Mouse (Mus musculus) mesoderm, embryonic 11.5 days (tissue): ENCODE measurements at regions not wholly inside any gene's neighbourhood (a gene's known extent, or its start where the extent isn't known, plus 50 kb on each side); places are given as distances from the start of the nearest gene placed in this dataset.

Experiments used
- DNase-seq: peaks from one replicate; pipeline ENCODE4 v3.0.0-alpha.2; 2012; ENCODE audit warnings: low read depth, low spot score

DNA sequence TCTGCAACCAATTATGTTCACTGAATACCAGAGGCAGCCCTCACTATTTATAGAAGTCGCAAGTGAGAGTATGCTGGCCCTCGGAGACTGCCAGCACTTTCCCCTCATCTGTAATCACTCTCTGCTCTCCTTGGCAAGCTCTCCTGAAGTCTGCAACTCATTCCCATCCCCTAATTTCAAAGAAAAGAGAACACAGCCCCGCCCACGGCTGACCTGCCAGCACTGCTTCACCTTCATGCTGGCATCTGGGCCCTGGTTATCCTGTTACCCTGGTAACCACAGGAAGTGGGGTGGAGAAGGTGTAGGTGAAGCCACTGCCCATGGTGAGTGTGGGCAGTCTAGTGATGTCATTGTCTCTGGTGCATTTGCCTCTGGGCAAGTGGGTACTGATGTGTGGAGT, 77.5 kb upstream of the Intu start:
- DNase-seq: no peak

DNA sequence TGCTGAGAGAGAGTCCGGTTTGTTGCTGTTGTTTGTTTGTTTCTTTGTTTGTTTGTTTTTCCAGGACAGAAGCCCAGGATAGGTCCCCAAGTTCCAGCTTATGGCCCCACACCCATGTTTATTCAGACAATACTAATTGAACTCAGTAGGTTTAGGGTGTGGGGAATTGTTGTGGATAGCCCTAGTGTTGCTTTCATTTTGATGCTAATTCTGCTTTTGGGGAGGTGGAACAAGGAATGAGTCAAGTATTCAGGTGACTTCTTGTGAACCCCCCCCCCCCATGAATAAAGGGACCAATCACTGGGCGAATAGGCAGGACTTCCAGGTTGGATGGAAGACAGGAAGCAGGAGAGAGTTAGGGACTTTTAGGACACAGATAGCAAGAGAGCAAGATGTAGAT, 75.0 kb upstream of the Intu start:
- no peak for DNase-seq

DNA sequence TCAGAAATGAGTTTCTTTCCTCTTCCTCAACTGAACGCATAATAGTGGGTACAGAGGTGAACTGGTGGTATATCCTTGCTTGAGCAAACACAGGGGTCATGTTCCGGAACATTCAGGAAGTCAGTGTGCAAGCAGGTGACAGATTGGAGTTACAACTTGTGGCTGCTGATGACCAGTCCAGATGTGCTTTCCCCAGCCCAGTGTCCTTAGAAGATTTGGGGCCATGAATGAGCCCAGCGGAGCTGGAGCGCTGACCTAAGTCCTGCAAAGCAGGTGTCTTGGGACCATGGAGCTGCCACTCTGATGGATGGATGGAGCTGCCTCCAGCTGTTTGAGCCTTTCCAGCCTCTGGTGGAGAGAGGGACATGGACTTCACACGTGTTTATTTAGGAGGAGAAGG, 72.6 kb upstream of the Intu start:
- peak; percentile 65 for DNase-seq

DNA sequence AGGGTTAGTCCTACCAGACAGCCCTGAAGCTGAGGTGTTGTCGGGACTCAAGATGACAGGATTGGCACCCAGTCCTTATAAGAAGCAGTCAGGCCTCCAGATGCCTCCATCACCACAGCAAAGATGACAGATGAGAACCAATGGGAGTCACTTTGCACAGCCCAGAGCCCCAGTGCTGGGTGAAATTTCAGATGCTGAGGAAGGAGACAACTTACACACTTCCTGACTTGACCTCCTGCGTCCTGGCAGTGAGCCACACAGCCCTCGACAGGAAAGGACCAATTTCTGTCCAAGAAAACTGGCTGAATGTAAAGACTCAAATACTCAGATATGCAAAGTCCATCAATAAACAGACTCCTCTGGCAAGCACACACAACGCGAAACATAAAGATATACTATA, 67.6 kb upstream of the Intu start:
- DNase-seq: no peak

DNA sequence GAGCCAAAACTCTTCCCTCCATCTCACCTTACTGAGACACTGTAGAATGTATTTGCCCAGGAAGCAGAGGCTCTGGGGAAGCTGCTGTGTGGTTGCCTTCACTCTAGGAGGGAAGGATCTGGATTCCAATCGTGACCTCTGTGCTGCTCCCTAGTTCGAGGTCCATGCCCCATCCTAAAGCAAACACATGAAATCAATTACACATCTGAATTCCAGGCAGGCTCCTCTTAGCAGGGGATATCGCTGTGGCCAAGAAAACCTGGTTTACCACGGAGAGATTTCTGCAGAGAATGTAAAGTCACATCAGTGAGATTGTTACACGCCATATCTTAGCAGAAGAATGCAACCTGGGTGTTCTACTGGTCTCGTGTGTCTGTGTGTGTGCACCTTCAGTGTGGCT, 61.0 kb upstream of the Intu start:
- no peak for DNase-seq

DNA sequence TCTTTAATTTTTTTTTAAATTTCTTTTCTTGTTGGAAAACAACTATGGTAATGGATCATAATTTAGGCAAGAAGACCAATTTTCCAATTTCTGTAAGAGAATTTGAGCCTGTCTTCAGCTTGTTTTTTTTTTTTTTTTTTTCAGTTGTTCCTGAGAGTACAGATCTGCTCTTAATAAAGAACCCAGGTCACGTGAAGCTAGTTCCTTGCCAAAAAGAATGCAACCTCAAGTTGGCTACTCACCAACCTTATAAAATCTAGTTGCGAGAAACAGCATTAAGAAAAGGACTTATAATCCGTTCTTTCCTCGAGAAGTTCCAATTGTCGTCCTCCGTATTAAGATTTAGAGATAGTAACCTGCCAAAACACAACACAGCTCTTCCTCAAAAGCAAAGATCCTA, 58.3 kb upstream of the Intu start:
- no peak for DNase-seq

DNA sequence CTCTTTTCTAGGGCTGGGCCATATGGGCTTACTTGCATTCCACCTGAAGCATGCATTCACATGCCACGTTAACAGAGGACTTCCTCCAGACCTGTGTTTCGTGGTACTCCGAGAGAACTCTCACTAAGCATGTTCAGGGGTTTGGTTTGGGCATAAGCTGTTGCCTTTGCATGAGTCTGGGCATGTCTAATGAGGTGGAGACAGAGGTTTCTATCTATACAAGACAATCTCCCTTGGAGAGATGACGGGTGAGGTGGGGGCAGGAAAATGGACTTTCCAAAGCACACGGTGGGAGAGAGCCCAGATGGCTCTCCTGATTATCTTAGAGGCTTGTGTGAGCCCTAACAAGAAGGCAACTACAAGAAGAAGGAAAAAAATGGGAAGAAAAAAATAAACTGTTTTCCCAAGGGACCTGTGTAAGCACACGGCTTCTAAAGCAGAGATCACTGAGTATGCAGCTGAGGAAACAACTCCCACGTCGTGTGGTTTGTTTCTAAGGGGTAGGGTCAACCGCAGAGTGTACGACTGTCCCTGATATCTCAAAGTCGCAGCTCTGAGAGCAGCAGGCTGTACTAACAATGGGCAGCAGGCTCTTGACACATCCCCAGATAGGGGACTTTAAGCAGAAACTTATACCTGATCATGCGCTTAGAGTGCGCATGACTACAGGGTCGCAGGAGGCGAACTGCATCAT, 50.7 kb upstream of the Intu start:
- DNase-seq: no peak
